Mouse (Mus musculus) large intestine, adult 2 months (tissue): ENCODE data around the gene Gab1. TPM values are rescaled to one million over a fixed set of nuclear protein-coding genes. Genes with fewer than 3 reads are reported as not detected.
A peak's percentile ranks its signal among the peaks of the same experiment; 100 is the strongest.

Experiments
- DNase-seq: peaks from one replicate; pipeline ENCODE4 v3.0.0-alpha.2; 2012; ENCODE audit warnings: low read depth, low spot score
- WGBS: fragments of 180-500 bp; shearing (Covaris S2); methylation state at CpG from one replicate; pipeline ENCODE4 v1.1.7; 2018; 5-methylcytosine and 5-hydroxymethylcytosine counted together
- polyA plus RNA-seq: library from polyadenylated mRNA; depleted of rRNA; stranded (reverse); fragments of >200 nt; gene quantifications from 2 replicates; pipeline ENCODE4 v1.2.3, GENCODE M21; 2012

Gene Gab1
- polyA plus RNA-seq, 1 experiment = 10.5 TPM

DNA sequence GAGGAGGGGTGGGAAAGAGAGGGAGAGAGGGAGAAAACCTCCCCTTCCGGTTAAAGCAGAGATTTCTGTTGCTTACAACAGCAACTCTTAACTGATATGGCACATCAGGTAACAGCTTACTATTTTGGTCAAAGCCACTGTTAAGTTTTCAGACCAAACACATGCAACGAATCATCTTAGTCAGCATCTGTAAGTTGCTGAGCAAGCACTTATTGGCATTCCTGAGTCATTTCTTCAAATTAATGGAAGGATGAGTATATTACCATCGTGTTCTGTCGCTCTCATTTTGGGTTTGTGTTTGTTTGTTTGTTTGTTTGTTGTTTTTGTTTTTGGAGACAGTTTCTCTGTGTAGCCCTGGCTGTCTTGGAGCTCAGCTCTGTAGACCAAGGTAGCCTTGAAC, 30.3 kb downstream of the Gab1 start:
- DNase-seq = no peak
- WGBS = 59% methylated on average over 4 of the region's 4 CpGs

DNA sequence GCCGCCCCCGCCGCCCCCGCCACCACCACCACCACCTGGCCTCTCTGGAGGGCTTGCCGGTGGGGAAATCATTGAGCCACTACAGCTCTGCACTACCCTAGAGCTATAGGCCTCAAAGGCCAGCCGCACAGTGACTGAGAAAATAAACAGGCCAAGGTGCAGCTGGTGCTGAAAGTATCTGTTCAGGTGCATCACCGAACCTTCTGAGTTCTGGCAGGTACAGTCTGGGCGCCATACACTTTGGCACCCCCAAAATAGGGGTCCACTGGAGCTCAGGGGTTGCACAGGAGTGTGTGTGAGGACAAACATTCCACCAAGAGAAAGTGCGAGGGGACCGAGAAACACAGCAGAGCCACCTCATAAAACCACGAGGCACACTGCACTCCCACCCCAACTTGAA, 31.7 kb downstream of the Gab1 start:
- DNase-seq = no peak
- 25% methylated on average over 11 of the region's 11 CpGs for WGBS

DNA sequence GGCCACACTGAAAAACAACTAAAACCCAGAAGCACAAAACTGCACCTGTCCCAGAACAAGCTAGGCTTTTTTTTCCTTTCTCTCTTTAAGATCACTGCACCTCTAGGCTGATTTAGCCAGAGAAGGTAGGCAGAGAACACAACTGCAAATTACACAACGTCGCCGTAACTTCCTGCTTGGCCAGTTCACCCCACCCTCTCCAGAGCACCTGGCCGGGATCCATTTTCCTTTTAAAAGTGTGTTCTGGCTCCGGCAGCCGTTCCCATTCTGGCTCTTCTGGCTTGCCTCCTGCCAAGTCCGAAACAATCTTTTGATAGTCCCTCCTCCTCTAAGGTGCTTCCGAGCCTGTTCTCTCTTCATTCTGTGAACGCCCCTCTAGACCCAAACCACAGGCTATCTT, 32.4 kb downstream of the Gab1 start:
- WGBS = 13% methylated on average over 9 of the region's 9 CpGs
- DNase-seq = peak; percentile 73

DNA sequence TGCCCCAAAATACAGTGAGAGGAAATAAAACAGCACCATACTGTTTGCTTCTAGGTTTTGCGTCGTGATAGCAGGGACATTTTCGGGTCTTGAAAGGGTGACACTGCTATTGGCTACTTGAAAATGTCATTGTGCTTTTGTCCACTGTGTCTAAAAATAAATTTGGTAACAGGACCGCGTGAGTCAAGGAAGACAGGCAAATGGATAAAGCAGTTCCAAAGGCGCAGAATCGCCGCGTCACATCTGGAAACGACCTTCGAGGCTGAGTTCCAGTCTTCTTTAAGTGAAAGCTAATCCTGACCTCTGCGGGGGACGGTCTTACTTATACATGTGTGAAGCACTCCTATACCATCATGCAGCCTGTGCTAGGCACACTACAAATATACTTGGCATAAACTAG, 35.0 kb downstream of the Gab1 start:
- DNase-seq = no peak
- 89% methylated on average over 13 of the region's 13 CpGs for WGBS

DNA sequence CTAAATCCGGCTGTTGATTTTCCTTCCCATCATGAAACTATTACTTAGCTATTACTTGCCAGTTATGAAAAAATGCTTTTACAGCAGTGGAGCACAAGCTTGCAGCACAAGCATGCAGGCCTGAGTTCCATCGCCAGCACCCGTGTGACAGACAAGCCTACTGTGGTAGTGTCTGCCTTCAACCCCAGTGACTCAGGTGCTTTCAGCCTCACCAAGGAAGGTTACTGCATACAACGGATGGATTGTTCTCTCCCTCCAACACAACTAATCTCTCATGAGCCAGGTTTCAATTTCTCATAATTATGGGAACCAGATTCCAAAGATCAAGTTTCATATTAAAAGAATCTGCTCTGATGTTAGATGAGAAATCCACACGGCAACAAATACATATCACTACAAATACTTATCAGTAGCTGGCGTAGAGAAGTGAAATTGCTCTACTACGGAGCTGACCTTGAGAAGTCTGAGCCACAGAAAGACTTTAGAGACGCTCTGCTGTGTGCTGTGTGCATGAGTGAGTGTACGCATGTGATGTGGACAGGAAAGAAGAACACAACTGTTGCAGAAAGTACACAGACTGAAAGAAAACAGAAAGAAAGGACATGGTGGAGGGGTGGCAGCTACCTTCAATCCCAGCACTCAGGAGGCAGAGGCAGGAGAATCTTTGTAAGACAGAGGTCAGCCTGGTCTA, 36.4 kb downstream of the Gab1 start:
- no peak for DNase-seq
- 42% methylated on average over 9 of the region's 9 CpGs for WGBS

DNA sequence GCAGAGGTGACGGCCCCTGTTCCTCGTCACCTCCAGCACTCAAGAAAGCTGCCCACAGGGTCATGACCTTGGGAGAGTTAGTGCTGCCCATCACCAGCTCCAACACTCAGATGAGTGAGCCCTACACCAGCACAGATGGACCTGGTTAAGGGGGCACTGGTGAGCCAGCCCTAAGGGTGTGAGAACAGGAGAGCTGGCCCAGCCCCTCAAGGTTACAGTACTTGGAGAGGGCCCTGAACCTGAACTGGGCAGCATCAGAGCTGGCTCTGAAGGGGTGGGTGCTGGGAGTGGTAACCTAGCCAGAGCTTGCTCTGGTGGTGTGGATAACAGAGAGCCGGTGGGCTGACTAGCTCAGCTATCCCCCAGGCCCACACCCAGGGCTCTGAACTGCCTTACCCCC, 37.8 kb downstream of the Gab1 start:
- no peak for DNase-seq
- WGBS = 94% methylated on average over 3 of the region's 3 CpGs

DNA sequence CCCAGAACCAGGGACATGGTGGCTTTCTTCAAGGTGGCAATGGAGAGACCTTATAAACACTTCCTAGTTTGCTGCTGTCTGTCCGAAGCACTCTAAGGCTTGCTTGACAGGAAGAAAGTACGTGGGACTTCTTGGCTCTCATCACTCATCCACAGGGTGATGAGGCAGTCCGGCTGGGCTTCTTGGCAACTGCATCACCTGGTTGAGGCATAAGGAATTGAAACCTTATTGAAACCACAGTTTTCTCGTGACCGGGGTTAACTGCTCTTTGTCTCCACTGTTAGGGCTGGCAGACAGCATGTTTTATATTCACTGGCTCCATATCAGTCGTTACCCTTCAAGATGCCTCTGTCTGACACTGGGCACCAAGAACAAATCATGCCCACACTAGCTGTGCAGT, 40.2 kb downstream of the Gab1 start:
- 58% methylated on average over 6 of the region's 6 CpGs for WGBS
- DNase-seq = no peak

DNA sequence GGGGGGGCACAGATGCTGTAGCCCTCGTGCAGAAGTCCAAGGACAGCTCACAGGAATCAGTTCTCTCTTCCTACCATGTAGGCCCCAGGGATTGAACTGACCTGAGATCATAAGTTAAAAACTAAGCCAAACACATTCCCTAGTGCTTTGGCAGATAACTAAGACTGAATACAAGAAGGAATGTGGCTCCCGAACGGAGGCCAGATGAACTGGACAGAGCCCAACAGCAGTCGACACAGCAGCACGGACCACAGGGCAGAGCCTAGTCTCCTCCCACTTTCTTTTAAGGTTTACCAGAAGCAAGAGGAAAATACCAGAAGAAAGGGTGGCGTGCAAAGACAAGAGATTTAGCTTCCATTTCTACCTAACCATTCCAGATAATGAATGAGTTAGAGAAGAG, 42.1 kb downstream of the Gab1 start:
- DNase-seq = no peak
- WGBS = 42% methylated on average over 6 of the region's 6 CpGs

DNA sequence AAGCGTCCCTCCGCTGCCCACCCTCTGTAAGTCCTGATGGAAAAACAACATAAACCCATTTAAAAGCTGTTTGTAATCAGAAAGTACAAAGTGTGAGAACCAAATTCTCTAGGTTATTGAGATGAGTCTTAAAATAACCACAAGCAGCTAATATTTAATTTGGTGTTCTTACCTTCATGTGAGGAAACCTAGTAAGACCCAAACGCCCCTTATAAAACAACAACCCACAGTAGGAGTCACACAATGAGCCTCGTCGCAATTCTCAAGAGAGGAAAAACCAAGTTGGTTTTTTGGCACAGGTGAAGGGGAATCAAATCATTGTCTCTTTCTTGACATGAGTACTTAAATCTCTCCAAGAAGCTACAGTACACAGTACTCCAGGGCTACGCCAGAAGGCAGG, 44.9 kb downstream of the Gab1 start:
- WGBS = 82% methylated on average over 6 of the region's 6 CpGs
- no peak for DNase-seq

DNA sequence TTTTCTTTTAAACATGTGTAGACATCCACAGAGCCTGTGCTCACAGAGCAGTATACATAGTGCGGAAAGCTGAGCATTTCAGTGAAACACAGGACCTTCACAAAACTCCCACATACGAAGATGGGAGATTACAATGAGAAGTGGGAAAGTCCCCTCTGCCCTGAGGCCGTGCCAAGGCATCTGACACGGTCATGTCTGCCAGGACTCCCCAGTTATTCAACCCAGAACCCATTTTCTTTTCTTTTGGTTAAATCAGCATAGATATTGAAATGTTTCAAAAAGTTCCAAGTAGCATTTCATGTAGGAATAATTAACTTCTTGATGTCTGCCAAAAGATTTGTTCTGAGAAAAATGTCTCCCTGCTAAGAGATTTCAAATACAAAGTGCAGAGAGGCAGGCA, 45.9 kb downstream of the Gab1 start:
- no peak for DNase-seq

DNA sequence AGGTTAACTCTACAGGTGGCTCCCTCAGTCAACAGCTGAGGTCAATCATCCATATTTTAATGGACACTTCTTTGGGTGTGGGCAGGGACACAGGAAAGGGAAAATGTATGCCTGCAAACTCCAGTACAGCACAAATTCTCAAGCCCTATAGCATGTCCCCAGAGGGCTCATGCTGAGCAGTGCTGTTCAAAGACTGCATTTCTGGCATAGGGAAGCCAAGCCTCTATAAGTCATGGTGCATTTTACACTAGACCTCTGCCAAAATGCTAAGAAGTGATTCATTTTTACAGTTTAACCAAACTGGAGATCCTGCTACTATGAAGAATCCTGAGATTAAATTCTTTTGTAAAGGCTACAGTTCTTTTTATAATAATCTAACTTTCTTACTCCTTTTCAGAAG, 47.8 kb downstream of the Gab1 start:
- DNase-seq = no peak

More for the DNA sequence above, 45.9 kb downstream of the Gab1 start:
- WGBS = 62% methylated on average over 4 of the region's 4 CpGs

DNA sequence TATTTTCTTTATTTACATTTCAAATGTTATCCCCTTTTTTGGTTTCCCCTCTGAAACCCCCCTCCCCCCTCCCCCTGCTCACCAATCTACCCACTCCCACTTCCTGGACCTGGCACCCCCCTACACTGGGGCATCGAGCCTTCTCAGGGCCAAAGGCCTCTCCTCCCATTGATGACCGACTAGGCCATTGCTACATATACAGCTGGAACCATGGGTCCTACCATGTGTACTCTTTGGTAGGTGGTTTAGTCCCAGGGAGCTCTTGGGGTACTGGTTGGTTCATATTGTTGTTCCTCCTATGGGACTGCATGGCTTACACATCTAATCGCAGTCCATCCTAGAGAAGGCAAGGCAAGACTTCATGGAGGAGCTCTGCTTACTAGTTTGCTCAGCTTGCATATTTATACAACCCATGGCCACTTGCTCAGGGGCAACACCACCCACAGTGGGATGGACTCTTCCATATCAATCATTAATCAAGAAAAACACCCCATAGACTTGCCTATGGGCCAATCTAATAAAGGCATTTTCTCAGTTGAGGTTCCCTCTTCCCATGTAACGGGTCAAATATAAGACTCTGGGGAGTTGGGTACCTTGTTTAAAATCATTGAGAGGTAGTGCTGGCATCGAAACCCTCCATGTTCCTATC, 48.3 kb downstream of the Gab1 start:
- no peak for DNase-seq
- 86% methylated on average over 5 of the region's 5 CpGs for whole genome bisulfite sequencing

DNA sequence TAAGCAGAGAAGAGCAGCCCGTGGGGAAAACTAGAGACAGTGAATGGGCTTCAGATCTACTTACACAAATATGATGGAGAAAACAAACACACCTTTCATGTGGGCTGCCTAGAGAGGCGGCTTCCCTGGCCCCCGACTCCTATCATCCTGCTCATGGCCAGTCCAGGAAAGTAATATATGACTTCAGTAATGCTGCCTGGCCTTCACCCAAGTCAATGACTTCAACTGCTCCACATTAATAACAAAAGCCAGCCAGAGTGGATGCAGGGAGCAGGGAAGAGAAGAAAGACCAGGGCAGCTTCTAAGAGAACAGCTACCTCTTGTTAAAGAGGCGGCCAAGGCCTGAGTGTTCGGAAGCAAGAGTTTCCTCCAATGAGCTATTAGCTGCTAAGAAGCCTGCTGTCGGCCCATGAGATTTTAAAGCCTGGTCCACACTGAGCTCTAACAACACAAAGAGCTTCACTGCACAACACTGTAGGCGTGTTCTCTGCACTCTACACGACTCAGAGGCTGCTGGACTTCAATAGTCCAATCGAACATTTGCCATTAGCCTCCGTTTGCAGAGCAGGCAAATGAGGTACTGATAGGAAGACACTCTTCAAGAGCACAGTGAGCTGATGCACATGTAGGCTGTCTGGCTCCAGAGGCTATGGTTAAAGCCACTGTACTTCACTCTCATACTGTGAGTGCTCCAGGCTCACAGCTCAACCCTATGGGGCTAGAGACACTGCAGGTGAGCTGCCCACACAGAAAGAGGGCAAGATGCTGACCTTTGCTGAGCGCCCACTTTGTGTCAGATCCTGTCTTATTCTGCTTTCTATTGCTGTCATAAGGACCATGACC, 49.4 kb downstream of the Gab1 start:
- DNase-seq = no peak
- WGBS = 40% methylated on average over 11 of the region's 11 CpGs

DNA sequence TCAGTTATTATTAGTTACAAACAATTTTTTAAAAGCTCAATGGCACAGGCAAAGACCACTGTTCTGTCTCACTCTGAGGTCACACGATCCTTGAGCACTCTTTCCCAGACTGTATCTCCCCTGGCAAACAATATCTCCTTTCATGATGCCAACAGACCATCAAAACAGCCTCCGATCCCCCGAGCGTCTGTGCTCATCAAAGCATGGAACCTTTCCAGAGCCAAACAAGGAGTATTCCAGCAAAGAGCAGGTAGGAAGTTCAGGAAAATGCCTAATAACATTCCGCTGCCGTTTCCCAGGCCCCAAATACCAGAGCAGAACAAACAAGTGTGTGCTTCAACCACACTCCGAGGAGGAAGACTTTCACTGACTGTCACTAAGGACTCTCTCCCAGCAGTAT, 50.2 kb downstream of the Gab1 start:
- no peak for DNase-seq
- 41% methylated on average over 7 of the region's 7 CpGs for WGBS

DNA sequence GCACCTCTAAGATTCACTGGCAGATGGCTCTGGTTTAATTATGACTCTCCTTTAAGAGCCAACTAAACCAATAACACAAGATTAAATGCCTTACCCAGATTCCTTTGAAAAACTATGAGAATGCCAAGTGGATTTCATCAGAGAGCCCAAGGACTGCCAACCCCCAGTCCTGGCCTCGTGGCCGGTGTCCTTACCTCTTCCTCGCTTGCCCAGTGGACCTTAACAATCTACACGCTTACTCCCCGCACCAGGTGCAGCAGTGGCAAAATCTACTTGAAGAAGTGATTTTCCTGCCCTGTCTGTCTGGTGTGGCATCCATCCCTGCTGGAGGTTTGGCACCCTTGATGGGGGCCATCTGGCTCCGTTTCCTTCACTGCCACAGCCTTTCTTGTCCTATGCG, 53.3 kb downstream of the Gab1 start:
- no peak for DNase-seq
- 91% methylated on average over 7 of the region's 7 CpGs for WGBS

DNA sequence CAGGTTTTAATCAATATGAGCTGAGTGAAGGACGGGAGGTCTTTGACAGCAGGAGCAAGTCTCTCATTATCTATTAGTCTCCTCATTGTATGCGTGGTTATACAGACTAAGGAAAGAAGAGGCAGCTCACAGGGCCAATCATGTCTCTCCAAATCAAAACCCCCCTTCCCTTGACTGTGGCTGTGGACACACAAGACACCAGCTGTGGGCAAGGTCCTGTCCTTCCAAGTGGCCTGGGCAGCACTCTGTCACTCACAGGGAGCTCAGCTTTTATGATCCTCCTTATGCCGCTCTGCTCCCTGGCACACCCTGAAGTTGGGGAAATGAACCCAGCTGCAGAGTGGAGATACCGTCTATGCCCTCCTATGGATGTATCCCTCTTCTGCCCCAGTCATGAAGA, 55.2 kb downstream of the Gab1 start:
- DNase-seq = no peak
- 58% methylated on average over 4 of the region's 4 CpGs for WGBS

DNA sequence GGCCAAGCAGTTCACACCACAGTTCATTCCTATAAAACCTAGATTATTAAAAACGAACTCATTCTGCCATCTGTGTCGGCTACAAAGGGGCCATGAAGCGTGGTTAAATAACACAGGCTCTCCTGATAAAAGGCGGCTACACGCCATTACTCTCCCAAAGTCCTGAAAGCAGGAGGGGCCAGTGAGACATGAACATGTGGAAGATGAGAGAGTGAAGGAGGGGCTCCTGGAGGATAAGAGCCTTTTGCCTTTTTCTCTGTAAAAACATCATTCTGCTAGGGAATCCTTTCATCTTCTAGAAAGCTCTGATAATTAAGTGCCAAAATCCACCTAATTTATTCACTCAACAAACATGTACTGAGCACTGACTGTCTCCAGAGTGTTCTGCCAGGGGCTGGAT, 55.9 kb downstream of the Gab1 start:
- WGBS = 77% methylated on average over 5 of the region's 5 CpGs
- no peak for DNase-seq

DNA sequence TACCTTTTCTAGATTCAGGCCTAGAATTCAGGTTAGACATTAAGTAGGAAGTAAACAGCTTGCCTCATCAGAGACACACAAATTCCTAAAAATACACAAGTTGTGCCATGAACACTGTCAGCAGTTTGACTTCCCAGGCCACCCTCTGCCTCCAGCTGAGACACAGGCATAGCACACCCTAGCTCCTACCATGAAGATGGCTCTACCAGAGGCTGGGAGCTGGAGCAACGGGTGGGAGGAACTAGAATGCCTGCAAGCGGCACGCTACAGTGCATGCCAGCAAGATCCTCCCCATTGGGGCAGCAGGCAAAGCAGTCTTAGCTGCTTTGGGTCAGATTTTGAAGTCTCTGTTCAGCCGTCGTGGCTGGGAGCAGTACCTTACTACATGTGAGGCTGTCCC, 57.1 kb downstream of the Gab1 start:
- 84% methylated on average over 5 of the region's 5 CpGs for WGBS
- DNase-seq = no peak

DNA sequence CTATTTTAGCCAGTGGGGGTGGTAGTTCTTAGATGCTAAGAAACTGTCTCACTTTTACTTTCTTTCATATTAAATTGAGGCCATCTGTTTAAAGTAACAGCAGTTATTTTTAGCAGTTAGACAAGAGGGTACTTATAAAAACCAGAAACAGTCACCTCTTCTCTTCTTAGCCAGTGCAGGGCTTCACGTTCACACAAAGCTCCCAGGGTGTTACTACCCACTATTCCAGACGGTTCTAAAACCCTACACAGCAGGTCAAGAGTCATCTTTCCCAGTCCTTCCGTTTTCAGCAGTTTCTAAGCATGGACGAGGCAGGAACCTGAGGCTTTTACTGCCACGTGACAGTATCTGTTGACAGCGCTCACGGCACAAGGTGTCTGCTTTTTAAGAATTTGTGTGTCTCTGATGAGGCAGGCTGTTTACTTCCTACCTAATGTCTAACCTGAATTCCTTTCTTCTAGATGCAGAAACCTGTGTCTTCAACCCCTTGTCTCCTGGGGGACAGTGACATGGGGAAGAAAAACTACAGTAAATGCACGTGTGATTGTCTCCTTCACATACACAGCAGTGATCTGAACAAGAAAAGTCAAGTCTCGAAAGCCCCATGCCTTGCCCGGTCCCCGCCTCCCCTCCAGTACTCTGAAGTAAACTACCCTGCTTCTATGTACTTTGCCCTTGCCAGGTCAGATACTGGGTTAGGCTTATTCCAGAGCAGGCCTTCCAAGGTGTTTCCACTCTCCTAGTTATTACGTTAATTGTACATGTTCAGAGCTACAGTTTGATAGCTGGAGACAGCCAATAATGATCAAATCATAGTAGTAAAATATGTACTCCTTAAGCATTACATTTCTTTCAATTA, 58.7 kb downstream of the Gab1 start:
- WGBS = 20% methylated on average over 12 of the region's 12 CpGs

DNA sequence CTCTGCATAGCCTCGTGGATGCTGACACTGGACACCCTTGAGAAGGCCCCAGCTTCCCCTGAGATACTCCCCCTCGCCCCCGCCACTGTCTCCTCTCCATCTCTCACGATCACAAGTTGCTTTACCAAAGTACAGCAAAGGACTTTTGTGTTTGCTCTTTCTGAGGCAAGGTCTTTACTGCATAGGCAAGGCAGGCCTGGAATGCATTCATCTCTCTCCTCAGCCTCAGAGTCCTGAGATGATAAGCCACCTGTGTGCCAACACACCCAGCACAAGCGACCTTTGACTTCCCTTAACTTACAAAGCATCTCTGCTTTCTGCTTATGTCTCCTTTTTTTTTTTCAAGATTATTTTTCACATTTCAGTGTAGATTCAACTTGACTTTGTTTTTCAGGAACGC, 61.3 kb downstream of the Gab1 start:
- 34% methylated on average over 6 of the region's 6 CpGs for WGBS

More for the DNA sequence above, 58.7 kb downstream of the Gab1 start:
- no peak for DNase-seq

More for the DNA sequence above, 61.3 kb downstream of the Gab1 start:
- no peak for DNase-seq
